Mouse (Mus musculus) heart, embryonic 10.5 days (tissue): Measurements from ENCODE around the gene Bach1. TPM values are rescaled to one million over a fixed set of nuclear protein-coding genes. Genes with fewer than 3 reads are reported as not detected.

Experiments
- DNase-seq: peaks from one replicate; pipeline ENCODE4 v3.0.0-alpha.2; 2017; ENCODE audit warnings: low spot score
- H3K27ac ChIP-seq: fragments of 300-500 bp; sonication (generic); 2 replicates; pipeline ENCODE4 v1.5.1; 2016; ENCODE audit warnings: mild to moderate bottlenecking
- H3K27me3 ChIP-seq: fragments of 300-500 bp; sonication (generic); 2 replicates; pipeline ENCODE4 v1.6.1; 2016; ENCODE audit warnings: mild to moderate bottlenecking; ENCODE audit not compliant: poor library complexity, insufficient read depth, severe bottlenecking
- H3K36me3 ChIP-seq: fragments of 300-500 bp; sonication (generic); 2 replicates; pipeline ENCODE4 v1.6.1; 2016; ENCODE audit warnings: mild to moderate bottlenecking, moderate library complexity
- H3K4me1 ChIP-seq: fragments of 300-500 bp; sonication (generic); 2 replicates; pipeline ENCODE4 v1.6.1; 2016; ENCODE audit warnings: mild to moderate bottlenecking
- H3K4me3 ChIP-seq: fragments of 300-500 bp; sonication (generic); 2 replicates; pipeline ENCODE4 v1.5.1; 2016; ENCODE audit warnings: mild to moderate bottlenecking, moderate library complexity
- H3K9me3 ChIP-seq: fragments of 300-500 bp; sonication (generic); 2 replicates; pipeline ENCODE4 v1.6.1; 2016; ENCODE audit warnings: mild to moderate bottlenecking, moderate library complexity
- WGBS: fragments of 180-500 bp; shearing (Covaris S2); methylation state at CpG from one replicate; pipeline ENCODE4 v1.1.7; 2016; 5-methylcytosine and 5-hydroxymethylcytosine counted together
- polyA plus RNA-seq: library from polyadenylated mRNA; unstranded; fragments of >200 nt; fragmentation: Nextera tagmentation; extraction: Ambion mirVana; gene quantifications from 2 replicates; pipeline ENCODE4 v1.2.1, GENCODE M21; 2016

Gene Bach1
- polyA plus RNA-seq, 1 experiment from 2014 or later: 9.4 TPM

GRCm38 (mm10) chr16:87764668-87765109 lies 65.9 kb downstream of the Bach1 start:
- Histone ChIP-seq H3K4me3 (no peak overlapping the region), H3K9me3 (no peaks in the 10 kb centered on the region), H3K36me3 (no peaks in the 10 kb centered on the region), H3K27me3 (no peaks in the 10 kb centered on the region), H3K27ac (no peak overlapping the region), H3K4me1 (no peaks in the 10 kb centered on the region)
- 88% methylated on average over 15 of the region's 15 CpGs for WGBS
- DNase-seq: no peak

- Histone ChIP-seq H3K36me3 (no peaks in the 10 kb centered on the region), H3K9me3 (no peaks in the 10 kb centered on the region), H3K27ac (no peak overlapping the region), H3K27me3 (no peaks in the 10 kb centered on the region), H3K4me1 (no peaks in the 10 kb centered on the region), H3K4me3 (no peak overlapping the region)
- DNase-seq: no peak
- WGBS: 71% methylated on average over 8 of the region's 8 CpGs
Observed at GRCm38 (mm10) chr16:87765984-87766383, 67.2 kb downstream of the Bach1 start.

DNA sequence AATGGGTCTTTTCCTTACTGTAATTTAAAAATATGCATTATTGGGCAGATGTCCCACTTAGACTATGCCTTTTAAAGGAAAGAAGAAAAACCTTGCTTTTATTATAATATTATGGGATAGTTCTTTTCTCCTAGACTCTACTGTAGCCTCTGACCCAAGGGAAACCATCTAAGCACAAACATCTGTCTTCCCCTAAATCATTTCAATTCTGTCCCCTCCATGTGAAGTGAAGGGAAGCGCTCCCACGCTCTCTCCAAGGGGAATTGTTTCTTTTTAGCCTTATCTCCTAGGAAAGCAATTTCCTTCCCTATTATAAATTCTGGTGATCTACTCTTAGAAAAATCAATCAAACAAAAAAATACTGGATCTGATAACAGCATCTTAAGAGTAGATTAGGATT lies 71.8 kb downstream of the Bach1 start:
- no peaks in the 10 kb centered on the region for H3K36me3 ChIP-seq
- no peaks in the 10 kb centered on the region for H3K4me1 ChIP-seq
- no peaks in the 10 kb centered on the region for H3K9me3 ChIP-seq
- H3K27me3 ChIP-seq: no peaks in the 10 kb centered on the region
- no peak overlapping the region for H3K27ac ChIP-seq
- DNase-seq: no peak
- H3K4me3 ChIP-seq: no peak overlapping the region
- WGBS: 76% methylated on average over 2 of the region's 2 CpGs

GRCm38 (mm10) chr16:87771926-87772325 lies 73.2 kb downstream of the Bach1 start:
- no peak for DNase-seq
- Histone ChIP-seq H3K27ac (no peak overlapping the region), H3K27me3 (no peaks in the 10 kb centered on the region), H3K4me3 (no peak overlapping the region), H3K4me1 (no peaks in the 10 kb centered on the region), H3K36me3 (no peaks in the 10 kb centered on the region), H3K9me3 (no peaks in the 10 kb centered on the region)
- 78% methylated on average over 4 of the region's 4 CpGs for WGBS

GRCm38 (mm10) chr16:87774398-87774797 lies 75.7 kb downstream of the Bach1 start:
- Histone ChIP-seq H3K4me1 (no peaks in the 10 kb centered on the region), H3K27ac (no peak overlapping the region), H3K9me3 (no peaks in the 10 kb centered on the region), H3K4me3 (no peak overlapping the region), H3K36me3 (no peaks in the 10 kb centered on the region), H3K27me3 (no peaks in the 10 kb centered on the region)
- WGBS: 53% methylated on average over 3 of the region's 3 CpGs
- no peak for DNase-seq

DNA sequence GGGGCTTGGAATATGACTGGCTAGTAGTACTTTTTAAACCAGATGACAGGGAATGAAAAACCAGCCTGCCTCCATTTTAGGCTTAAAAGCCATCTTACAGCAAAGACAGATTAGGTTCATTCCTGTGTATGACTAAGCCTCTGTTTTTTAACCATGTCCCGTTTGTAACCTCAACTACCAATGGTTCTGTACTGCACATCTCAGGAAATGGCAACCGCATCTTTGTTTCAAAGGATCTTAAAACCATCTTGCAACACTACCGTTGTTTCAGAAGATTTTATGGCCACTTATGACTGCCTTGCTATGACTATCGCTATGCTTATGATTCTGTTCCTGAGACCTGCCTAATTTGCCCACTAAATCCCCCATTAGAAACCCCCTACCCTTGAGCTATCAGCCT lies 78.6 kb downstream of the Bach1 start:
- Histone ChIP-seq H3K9me3 (no peaks in the 10 kb centered on the region), H3K27me3 (no peaks in the 10 kb centered on the region), H3K36me3 (no peaks in the 10 kb centered on the region), H3K4me3 (no peak overlapping the region), H3K27ac (no peak overlapping the region), H3K4me1 (no peaks in the 10 kb centered on the region)
- DNase-seq: no peak
- WGBS: 85% methylated on average over 4 of the region's 4 CpGs

DNA sequence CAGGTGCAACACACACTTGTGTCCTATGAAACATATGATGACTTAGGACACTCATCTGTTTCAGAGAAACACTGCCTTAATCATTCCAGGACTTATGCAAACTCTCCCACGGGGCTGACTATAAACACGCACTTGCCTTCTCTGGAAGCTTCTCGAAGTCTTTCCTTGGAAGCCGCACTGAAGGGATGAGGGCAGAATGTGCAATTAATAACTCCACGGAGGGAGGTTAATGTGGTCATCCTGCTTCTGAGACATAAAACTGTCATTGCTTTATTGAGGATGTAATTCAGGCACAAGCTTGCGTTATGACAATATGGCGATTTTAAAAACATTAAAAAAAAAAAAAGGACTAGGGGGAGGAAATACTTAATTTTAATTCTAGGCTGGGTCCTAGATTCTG lies 82.9 kb downstream of the Bach1 start:
- Histone ChIP-seq H3K36me3 (no peaks in the 10 kb centered on the region), H3K27ac (no peak overlapping the region), H3K4me3 (no peak overlapping the region), H3K27me3 (no peaks in the 10 kb centered on the region), H3K4me1 (0 out of 2 replicates have a peak, but pooled peaks cover 10% of the 10 kb centered on the region), H3K9me3 (no peaks in the 10 kb centered on the region)
- WGBS: 87% methylated on average over 7 of the region's 7 CpGs
- no peak for DNase-seq

Other genes starting within 250 kb of the Bach1 start
- 36.2 and 38.6 TPM in 2 replicates for gene Usp16, start 244.2 kb upstream of the Bach1 start, polyA plus RNA-seq
- 437 and 566 TPM in 2 replicates for gene Cct8, start 203.1 kb upstream of the Bach1 start, polyA plus RNA-seq
- not detected in 2 replicates for gene Map3k7cl, start 145.6 kb upstream of the Bach1 start, polyA plus RNA-seq